Mouse (Mus musculus) adrenal gland, postnatal 14 days (tissue): ENCODE data around the gene Asrgl1. TPM values are rescaled to one million over a fixed set of nuclear protein-coding genes. Genes with fewer than 3 reads are reported as not detected.
A peak's percentile ranks its signal among the peaks of the same experiment; 100 is the strongest.
"Not testable (repeated sequence)": the region's sequence is repeated elsewhere in the genome, so short reads cannot be mapped to it uniquely, and the experiment has no call there.

Experiments
- DNase-seq: peaks from one replicate; pipeline ENCODE4 v3.0.0; 2021; ENCODE audit warnings: mixed read lengths
- long read RNA-seq, 2 experiments: library from polyadenylated mRNA; stranded (forward); transcript quantifications; one replicate each; pipeline ENCODE4 v2.0.0; 2021
- total RNA-seq: library from RNA; stranded (reverse); gene quantifications from 2 replicates; pipeline ENCODE4 v1.2.3, GENCODE M21; 2021

Gene Asrgl1
- 12.6 and 18.1 TPM in 2 replicates for total RNA-seq
- long read RNA-seq, experiment 1, full-length matches to known transcripts: 30 of 46 reads
- long read RNA-seq, experiment 1, partial matches to known transcripts: 16 of 46 reads
- long read RNA-seq, experiment 1, other reads (novel, unspliced or antisense): 0 of 46 reads
- long read RNA-seq, experiment 2, full-length matches to known transcripts: 14 of 22 reads
- long read RNA-seq, experiment 2, partial matches to known transcripts: 7 of 22 reads
- long read RNA-seq, experiment 2, other reads (novel, unspliced or antisense): 1 of 22 reads

- peak; percentile 97 for DNase-seq
These were observed at the start of gene Asrgl1 for GRCm38 (mm10) chr19:9135512-9136331. Gene Asrgl1 (minus strand): TSS chr19:9135636.

- DNase-seq: no peak
These were observed 10.8 kb upstream of the Asrgl1 start for GRCm38 (mm10) chr19:9146214-9146613.

DNA sequence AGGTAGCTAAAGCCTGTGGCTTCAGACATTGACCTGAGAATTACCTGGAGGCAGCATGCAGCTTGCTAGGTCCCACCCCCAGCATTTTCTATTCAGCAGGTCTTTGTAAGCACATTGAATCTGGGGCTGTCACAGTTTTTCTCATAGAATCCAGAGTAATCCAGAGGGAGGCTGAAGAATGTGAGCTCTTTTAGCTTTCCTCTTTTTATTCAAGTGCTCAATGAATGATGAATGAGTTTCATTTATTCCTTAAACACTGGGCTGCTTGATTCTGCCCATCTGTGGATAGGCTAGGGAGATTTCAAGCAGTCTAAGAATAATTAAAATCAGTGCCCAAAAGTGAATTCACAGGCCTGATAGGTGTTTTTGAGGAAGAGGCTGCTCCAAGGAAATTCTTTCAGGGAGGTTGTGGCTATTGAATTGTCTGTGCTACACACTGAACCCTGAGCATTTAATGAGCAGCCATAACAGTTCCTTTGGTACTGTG, 8.2 kb upstream of the Asrgl1 start:
- no peak for DNase-seq

GRCm38 (mm10) chr19:9143230-9143629, 7.8 kb upstream of the Asrgl1 start:
- no peak for DNase-seq

DNA sequence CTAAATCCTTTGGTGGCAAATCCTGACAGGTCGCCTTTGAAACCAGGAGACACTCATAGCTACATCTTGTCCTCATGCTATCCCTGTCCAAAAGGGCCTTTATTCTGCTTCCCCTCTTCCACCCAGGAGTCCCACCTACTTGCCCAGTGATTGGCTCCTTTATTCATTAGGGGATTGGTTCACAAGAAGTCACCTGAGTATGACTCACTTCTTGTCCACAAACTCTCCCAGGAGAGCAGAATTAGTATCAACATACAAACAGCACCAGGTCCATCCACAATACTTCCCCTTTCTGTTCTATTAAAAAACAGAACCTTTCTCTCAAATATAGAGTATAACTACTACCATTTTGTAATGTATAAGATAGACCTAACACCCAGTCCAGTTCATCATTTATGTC, 4.9 kb upstream of the Asrgl1 start:
- not testable (repeated sequence) for DNase-seq

DNA sequence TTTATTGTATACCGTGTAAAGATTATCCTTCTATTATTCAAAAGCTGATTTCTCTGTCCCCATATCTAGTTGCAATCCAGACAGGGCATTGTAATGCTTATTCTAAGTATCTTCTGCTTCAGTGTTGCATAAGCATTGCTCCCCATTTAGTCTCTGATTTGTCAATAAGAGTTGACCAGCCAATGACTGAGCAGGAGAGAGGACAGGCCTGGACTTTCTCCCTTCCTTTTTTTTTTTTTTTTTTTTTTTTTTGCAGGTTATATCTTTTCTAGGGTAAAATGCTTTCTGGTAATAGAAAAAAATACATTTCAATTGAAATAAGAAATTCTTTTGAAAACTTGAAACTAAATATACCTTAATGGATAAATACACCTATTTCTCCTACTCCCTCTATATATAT, 1.7 kb upstream of the Asrgl1 start:
- DNase-seq: no peak

GRCm38 (mm10) chr19:9134746-9135511, 507 bp downstream of the Asrgl1 start:
- peak; percentile 46 for DNase-seq

DNA sequence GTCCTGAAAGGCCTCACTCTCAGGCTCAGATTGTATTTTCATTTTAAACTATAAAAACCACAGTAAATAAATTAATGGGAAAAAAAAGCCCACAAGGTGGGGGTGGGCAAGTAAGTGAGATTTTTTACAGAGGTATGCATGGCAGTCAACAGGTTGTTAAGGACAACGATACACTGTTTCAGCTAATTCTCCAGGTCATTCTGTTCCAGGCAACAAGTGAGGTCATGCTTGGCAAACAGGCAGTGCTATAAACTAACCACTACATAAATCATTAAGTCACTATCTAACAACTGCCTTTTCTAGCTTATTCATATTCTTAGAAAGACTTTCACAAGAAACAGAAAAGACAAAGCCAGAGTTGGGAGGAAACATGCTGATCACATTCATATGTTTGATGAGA, 5.4 kb downstream of the Asrgl1 start:
- DNase-seq: peak; percentile 44

GRCm38 (mm10) chr19:9128499-9129194, 6.8 kb downstream of the Asrgl1 start:
- DNase-seq: no peak

DNA sequence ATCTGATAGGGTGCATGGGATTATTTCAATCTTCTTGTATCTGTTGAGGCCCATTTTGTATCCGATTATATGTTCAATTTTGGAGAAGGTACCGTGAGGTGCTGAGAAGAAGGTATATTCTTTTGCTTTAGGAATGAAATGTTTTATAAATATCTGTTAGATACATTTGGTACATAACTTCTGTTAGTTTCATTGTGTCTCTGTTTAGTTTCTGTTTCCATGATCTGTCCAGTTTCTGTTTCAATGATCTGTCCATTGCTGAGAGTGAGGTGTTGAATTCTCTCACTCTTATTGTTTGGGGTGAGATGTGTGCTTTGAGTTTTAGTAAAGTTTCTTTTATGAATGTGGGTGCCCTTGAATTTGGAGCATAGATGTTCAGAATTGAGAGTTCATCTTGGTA, 11.4 kb downstream of the Asrgl1 start:
- DNase-seq: not testable (repeated sequence)

- DNase-seq: no peak
These were observed 13.0 kb downstream of the Asrgl1 start for GRCm38 (mm10) chr19:9122390-9122789.

DNA sequence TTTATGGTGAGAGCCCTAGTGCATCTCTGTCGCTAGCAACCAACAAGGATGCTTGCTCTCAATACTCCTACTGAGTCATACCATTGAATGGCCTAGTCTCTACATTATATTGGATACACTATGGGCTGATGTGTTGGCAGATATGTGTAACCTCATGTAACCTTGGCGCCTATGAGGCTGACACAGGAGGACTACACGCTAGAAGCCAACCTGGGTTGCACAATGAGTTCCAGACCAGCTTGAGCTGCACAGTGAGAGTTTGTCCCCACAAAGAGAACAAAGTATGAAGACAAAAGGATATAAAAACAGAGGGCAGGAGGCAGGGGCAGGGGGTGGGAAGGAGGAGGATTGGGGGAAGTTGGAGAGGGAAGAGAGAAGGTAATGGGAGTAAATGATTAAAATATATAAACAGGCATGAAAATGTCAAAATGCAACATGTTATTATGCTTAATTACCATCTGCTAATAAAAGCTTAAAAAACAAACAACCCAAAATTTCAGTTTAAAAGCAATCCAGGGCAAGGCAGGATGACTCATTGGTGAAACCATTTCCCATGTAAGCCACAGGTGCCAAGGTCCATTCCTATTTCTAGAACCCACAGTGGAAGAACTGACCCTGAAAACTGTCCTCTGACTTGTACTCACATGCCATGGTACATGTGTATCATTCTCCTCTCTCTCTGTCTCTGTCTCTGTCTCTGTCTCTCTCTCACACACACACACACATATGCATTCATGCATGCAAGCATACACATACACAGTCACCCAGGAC, 15.6 kb downstream of the Asrgl1 start:
- DNase-seq: no peak

- DNase-seq: no peak
These were observed 18.2 kb downstream of the Asrgl1 start for GRCm38 (mm10) chr19:9117275-9117674.

DNA sequence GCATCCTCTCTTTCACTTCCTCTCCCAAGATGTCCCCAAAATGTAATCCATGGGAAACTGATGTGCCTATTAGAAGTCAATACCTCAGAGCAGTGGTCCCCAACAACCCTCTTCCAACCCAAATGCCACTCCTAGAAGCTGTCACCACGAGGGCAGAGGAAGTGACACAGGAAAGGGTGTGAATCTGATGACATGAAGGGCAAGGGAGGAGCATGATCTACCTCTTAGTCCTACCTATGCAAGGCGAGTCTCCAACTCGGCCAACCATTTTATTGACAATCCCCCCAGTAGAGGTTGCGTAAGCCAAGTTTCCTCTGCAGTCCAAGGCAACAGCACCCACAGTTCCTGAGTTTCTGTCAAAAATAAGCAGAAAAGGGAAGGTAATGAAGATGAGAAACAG, 19.2 kb downstream of the Asrgl1 start:
- DNase-seq: no peak

DNA sequence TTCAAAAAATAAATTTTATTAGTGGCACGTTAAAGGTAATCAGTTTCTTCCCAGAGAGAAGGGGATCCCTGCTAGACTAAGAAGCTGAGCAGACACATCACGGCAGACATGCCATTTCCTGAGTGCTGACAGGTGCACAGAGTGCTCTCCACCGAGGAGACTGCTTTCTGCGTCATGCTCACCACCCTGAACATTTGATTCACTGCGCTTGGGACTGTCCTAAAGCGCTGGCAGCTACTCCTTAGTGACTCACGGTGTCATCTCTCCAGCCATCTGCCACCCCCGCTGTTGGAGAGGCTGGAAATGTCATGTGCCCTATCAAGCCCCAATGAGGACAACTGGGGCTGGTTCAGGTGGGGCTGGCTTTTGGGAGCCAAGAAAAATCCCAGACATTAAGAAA, 23.4 kb downstream of the Asrgl1 start:
- peak; percentile 68 for DNase-seq

- peak; percentile 54 for DNase-seq
These were observed 25.1 kb downstream of the Asrgl1 start for GRCm38 (mm10) chr19:9110182-9110869.

DNA sequence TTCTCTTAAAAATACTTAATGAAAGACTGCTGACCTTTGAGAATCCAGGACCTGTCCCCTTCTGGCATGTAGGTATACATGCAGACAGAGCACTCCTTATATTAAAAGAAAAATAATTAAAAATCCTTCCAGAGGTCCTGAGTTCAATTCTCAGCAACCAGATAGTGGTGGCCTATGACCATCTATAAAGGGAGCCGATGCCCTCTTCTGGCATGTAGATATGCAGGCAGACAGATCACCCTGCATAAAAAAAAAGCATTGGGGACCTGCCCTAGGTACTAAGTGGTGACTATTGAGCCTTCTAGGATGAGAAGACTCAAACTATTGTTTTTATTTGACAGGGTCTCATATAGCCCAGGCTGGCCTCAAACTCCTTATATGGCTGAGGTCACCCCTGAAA, 26.9 kb downstream of the Asrgl1 start:
- no peak for DNase-seq

- DNase-seq: no peak
These were observed 28.1 kb downstream of the Asrgl1 start for GRCm38 (mm10) chr19:9107379-9107755.

GRCm38 (mm10) chr19:9106751-9107378, 28.6 kb downstream of the Asrgl1 start:
- DNase-seq: peak; percentile 42

DNA sequence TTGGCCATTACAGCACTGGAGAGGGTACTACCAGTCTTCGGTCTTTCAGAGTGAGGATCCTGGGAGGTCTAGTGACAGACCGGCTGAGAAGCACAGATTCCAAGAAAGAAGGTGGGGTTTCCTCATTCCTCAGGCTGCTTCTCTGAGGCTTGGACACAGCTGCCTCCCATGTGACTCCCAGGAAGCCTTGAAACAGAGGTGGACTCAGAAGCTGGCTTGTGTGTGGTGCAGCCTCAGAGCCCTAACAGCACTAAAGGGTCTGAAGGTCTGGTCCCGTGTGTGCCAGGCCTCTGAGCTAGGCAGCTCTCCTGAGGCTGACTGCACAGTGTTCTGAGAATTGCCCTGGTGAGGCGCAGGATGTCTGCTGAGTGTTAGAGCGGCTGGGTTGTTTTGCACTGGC, 29.3 kb downstream of the Asrgl1 start:
- no peak for DNase-seq
